Mouse (Mus musculus): Measurements from ENCODE around the gene Apip. TPM values are rescaled to one million over a fixed set of nuclear protein-coding genes. Genes with fewer than 3 reads are reported as not detected.

Gene Apip
- total RNA-seq, 2 experiments from 2014 or later = 24.6 to 41.2 TPM

- ATAC-seq (ENCODE audit: poor library complexity, severe bottlenecking) = no peak
Measured at GRCm38 (mm10) chr2:103088099-103088498, 14.6 kb downstream of the Apip start.

- no peak for ATAC-seq (ENCODE audit: poor library complexity, severe bottlenecking)
Measured at GRCm38 (mm10) chr2:103089521-103089920, 16.0 kb downstream of the Apip start.

GRCm38 (mm10) chr2:103102595-103102994 lies 29.1 kb downstream of the Apip start:
- no peak for ATAC-seq (ENCODE audit: poor library complexity, severe bottlenecking)

GRCm38 (mm10) chr2:103106172-103106571 lies 32.7 kb downstream of the Apip start:
- no peak for ATAC-seq (ENCODE audit: poor library complexity, severe bottlenecking)

GRCm38 (mm10) chr2:103111669-103112068 lies 38.2 kb downstream of the Apip start:
- no peak for ATAC-seq (ENCODE audit: poor library complexity, severe bottlenecking)

GRCm38 (mm10) chr2:103117212-103117611 lies 43.7 kb downstream of the Apip start:
- ATAC-seq (ENCODE audit: poor library complexity, severe bottlenecking) = no peak

- ATAC-seq (ENCODE audit: poor library complexity, severe bottlenecking) = no peak
Measured at GRCm38 (mm10) chr2:103118324-103119196, 45.1 kb downstream of the Apip start.

GRCm38 (mm10) chr2:103119197-103119854 lies 45.9 kb downstream of the Apip start:
- ATAC-seq (ENCODE audit: poor library complexity, severe bottlenecking) = no peak

- peak; percentile 97 for ATAC-seq (ENCODE audit: poor library complexity, severe bottlenecking)
Measured at GRCm38 (mm10) chr2:103129676-103130075, 56.2 kb downstream of the Apip start.

GRCm38 (mm10) chr2:103131145-103131544 lies 57.7 kb downstream of the Apip start:
- ATAC-seq (ENCODE audit: poor library complexity, severe bottlenecking) = peak; percentile 55

- peak; percentile 27; the same call in 1 of the 2 replicates for ATAC-seq (ENCODE audit: poor library complexity, severe bottlenecking)
Measured at GRCm38 (mm10) chr2:103138529-103139265, 65.2 kb downstream of the Apip start.

Other genes starting within 250 kb of the Apip start
- 358 and 368 TPM in 2 replicates for gene Cd44, start 172.0 kb upstream of the Apip start, total RNA-seq (2015)
- 289 and 337 TPM in 2 replicates for gene Cd44, start 172.0 kb upstream of the Apip start, total RNA-seq (2017)
- gene Pdhx, start 162 bp upstream of the Apip start, total RNA-seq (2015) = 13.5 and 16.8 TPM in 2 replicates
- 20.6 and 23.9 TPM in 2 replicates for gene Pdhx, start 162 bp upstream of the Apip start, total RNA-seq (2017)
- gene Ehf, start 229.6 kb downstream of the Apip start, total RNA-seq (2015) = 0.09 TPM in 1 of 2 replicates, not detected in the other
- 0.18 and 0.73 TPM in 2 replicates for gene Ehf, start 229.6 kb downstream of the Apip start, total RNA-seq (2017)